Mouse (Mus musculus): ENCODE measurements around the gene Scn2a. TPM values are rescaled to one million over a fixed set of nuclear protein-coding genes. Genes with fewer than 3 reads are reported as not detected.

The Scn2a gene
- polyA plus RNA-seq, 1 experiment from 2014 or later: 4.9 TPM

- WGBS: 51% methylated on average over 18 of the region's 18 CpGs
- no peaks in the 10 kb centered on the region for H3K27me3 ChIP-seq
- peak overlapping the region; percentile 38 for H3K4me3 ChIP-seq
- peak overlapping the region; percentile 61 for H3K4me2 ChIP-seq (replicated peaks)
- H3K27ac ChIP-seq: no peak overlapping the region
- peak; percentile 34 for ATAC-seq (ENCODE audit: low FRiP score, low read depth)
- H3K4me1 ChIP-seq: no peaks in the 10 kb centered on the region
- H3K9me3 ChIP-seq: no peaks in the 10 kb centered on the region
- no peaks in the 10 kb centered on the region for H3K36me3 ChIP-seq
- no peak overlapping the region for H3K9ac ChIP-seq
Observed at GRCm38 (mm10) chr2:65667590-65668436, 47.2 kb downstream of the Scn2a start.

DNA sequence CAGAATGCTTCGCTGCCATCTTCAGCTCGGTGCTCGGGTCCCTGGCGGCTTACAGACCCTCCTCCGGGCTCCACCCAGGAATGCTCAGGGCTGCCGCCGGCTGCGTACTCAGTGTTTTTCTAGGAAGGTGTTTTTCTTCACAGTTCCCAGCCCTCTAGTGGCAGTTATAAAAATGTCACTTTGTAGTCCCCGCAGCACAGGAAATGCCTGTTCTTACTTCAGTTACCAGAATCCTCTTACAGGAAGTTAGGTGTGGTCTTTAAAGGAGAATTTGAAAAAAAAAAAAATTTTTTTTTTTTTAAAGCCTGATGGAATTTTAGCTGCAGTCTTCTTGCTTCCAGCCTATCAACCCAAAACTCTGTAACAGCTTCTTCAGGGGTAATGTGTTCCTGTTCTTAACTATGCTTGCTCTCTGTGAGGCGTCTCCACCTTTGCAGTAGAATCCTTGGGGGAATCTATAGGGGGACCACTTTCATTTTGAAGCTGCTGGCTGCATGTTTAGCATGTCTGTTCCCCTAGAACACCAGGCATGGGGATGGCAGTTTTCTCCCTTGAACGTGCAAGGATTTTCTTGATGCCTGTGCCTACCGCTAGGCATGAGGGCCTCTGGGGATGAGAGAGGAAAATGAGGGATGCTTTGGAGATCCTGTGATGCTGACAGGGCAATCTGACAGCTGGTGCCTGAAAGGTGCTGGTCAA, 48.0 kb downstream of the Scn2a start:
- WGBS: 14% methylated on average over 12 of the region's 12 CpGs
- Histone ChIP-seq H3K27ac (no peak overlapping the region), H3K9ac (peak overlapping the region; percentile 10; the same call in 1 of the 2 replicates), H3K4me1 (no peaks in the 10 kb centered on the region), H3K4me2 (replicated peaks) (peak overlapping the region; percentile 61), H3K27me3 (no peaks in the 10 kb centered on the region), H3K9me3 (no peaks in the 10 kb centered on the region), H3K36me3 (no peaks in the 10 kb centered on the region), H3K4me3 (peak overlapping the region; percentile 38)
- peak; percentile 96 for ATAC-seq (ENCODE audit: low FRiP score, low read depth)

DNA sequence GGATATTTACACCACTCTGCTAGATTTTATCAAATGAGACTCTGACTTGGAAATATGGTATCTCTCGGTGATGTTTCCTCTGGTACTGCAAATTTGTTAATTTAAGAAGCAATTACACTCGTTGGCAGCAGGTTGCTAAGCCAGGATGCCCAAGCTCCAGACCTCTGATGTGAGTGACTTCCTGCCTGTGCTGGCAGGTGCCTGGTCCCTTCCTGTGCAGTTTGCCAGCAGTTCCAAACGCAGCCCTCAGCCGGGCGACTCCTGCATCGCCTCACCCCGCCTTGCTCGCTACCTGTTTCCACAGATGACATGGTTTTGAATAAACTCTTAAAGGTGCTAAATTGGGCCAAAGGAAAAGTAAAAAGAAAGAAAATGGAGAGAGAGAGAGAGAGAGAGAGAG, 49.0 kb downstream of the Scn2a start:
- Histone ChIP-seq H3K9ac (no peak overlapping the region), H3K27me3 (no peaks in the 10 kb centered on the region), H3K36me3 (no peaks in the 10 kb centered on the region), H3K4me2 (replicated peaks) (peak overlapping the region; percentile 61; the same call in 1 of the 2 replicates), H3K4me1 (no peaks in the 10 kb centered on the region), H3K27ac (no peak overlapping the region), H3K4me3 (no peak overlapping the region), H3K9me3 (no peaks in the 10 kb centered on the region)
- WGBS: 75% methylated on average over 8 of the region's 8 CpGs
- no peak for ATAC-seq (ENCODE audit: low FRiP score, low read depth)

DNA sequence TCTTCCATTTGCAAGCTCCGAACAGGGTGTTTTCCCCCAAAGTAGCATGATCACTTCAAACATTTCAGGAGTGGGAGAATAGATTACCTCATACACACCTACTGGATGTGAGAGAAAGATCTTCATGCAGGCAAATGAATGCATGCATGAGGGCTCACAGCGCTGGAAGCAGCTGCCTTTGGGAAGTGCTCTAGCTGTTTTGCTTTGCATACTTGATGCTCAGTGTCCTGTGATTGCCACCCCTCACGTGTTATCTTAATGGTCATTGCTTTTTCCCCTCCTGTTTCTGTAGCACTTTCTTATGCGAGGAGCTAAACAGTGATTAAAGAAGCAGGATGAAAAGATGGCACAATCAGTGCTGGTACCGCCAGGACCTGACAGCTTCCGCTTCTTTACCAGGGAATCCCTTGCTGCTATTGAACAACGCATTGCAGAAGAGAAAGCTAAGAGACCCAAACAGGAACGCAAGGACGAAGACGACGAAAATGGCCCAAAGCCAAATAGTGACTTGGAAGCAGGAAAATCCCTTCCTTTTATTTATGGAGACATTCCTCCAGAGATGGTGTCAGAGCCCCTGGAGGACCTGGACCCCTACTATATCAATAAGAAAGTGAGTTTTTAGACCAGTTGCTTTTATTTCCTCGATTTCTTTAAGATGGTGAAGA, 49.7 kb downstream of the Scn2a start:
- Histone ChIP-seq H3K4me2 (replicated peaks) (no peak overlapping the region), H3K4me3 (no peak overlapping the region), H3K4me1 (no peaks in the 10 kb centered on the region), H3K9ac (no peak overlapping the region), H3K27me3 (no peaks in the 10 kb centered on the region), H3K9me3 (no peaks in the 10 kb centered on the region), H3K36me3 (no peaks in the 10 kb centered on the region), H3K27ac (no peak overlapping the region)
- no peak for ATAC-seq (ENCODE audit: low FRiP score, low read depth)
- 58% methylated on average over 12 of the region's 12 CpGs for WGBS

DNA sequence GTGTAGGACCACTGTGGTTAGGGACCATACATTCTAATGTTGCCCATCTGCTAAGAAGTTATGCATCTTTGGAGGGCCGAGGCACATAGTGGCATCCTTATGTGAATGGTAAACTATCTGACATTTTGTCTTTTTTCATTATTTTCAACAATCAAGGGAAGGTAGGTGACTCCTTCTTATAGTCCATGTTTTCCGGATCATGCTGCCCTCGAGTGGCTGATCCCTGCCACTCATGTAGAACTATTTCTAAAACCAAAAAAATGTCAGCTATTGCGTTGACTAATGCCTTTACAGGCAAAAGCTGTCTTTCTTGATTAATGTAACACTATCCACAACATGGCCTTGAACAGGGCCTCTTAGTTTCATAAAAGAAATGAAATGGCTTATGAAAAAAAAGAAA, 59.0 kb downstream of the Scn2a start:
- Histone ChIP-seq H3K4me3 (no peak overlapping the region), H3K4me1 (no peaks in the 10 kb centered on the region), H3K27me3 (no peaks in the 10 kb centered on the region), H3K27ac (no peak overlapping the region), H3K4me2 (replicated peaks) (no peak overlapping the region), H3K36me3 (no peaks in the 10 kb centered on the region), H3K9me3 (no peaks in the 10 kb centered on the region), H3K9ac (no peak overlapping the region)
- ATAC-seq (ENCODE audit: low FRiP score, low read depth): no peak
- WGBS: 77% methylated on average over 4 of the region's 4 CpGs

DNA sequence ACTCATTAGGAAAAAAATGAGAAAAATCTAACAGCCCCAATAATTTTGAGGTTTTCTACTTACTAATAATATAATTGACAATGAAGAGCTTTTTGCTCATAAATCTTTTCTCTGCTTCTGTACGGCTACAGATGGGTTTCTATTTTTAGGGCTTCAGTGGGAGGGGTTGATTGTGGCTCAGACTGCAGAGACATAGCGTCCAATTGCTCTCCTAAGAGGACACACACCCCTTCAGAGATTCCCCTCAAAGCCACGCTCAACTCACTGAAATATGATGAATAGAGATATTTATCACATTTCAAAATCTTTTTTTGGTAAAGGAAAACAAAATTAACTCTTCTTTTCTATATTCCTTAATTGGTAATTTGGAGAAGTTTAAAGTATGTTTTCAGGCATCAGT, 64.6 kb downstream of the Scn2a start:
- Histone ChIP-seq H3K4me3 (no peak overlapping the region), H3K27me3 (no peaks in the 10 kb centered on the region), H3K9me3 (no peaks in the 10 kb centered on the region), H3K4me1 (no peaks in the 10 kb centered on the region), H3K36me3 (no peaks in the 10 kb centered on the region), H3K27ac (no peak overlapping the region), H3K9ac (no peak overlapping the region), H3K4me2 (replicated peaks) (no peak overlapping the region)
- WGBS: 59% methylated on average over 3 of the region's 3 CpGs
- ATAC-seq (ENCODE audit: low FRiP score, low read depth): no peak

GRCm38 (mm10) chr2:65690456-65691184, 70.0 kb downstream of the Scn2a start:
- no peak overlapping the region for H3K27ac ChIP-seq
- no peak overlapping the region for H3K4me2 ChIP-seq (replicated peaks)
- no peaks in the 10 kb centered on the region for H3K36me3 ChIP-seq
- no peaks in the 10 kb centered on the region for H3K27me3 ChIP-seq
- 78% methylated on average over 6 of the region's 6 CpGs for WGBS
- ATAC-seq (ENCODE audit: low FRiP score, low read depth): no peak
- no peaks in the 10 kb centered on the region for H3K9me3 ChIP-seq
- no peak overlapping the region for H3K9ac ChIP-seq
- no peak overlapping the region for H3K4me3 ChIP-seq
- H3K4me1 ChIP-seq: no peaks in the 10 kb centered on the region

- Histone ChIP-seq H3K36me3 (no peaks in the 10 kb centered on the region), H3K4me3 (no peak overlapping the region), H3K27ac (no peak overlapping the region), H3K9me3 (no peaks in the 10 kb centered on the region), H3K9ac (no peak overlapping the region), H3K4me2 (replicated peaks) (no peak overlapping the region), H3K4me1 (no peaks in the 10 kb centered on the region), H3K27me3 (no peaks in the 10 kb centered on the region)
- WGBS: 74% methylated on average over 3 of the region's 3 CpGs
- ATAC-seq (ENCODE audit: low FRiP score, low read depth): no peak
Observed at GRCm38 (mm10) chr2:65694485-65694884, 73.9 kb downstream of the Scn2a start.

- Histone ChIP-seq H3K4me2 (replicated peaks) (no peak overlapping the region), H3K9me3 (no peaks in the 10 kb centered on the region), H3K4me1 (no peaks in the 10 kb centered on the region), H3K36me3 (no peaks in the 10 kb centered on the region), H3K27ac (no peak overlapping the region), H3K4me3 (no peak overlapping the region), H3K27me3 (no peaks in the 10 kb centered on the region), H3K9ac (no peak overlapping the region)
- 79% methylated on average over 7 of the region's 7 CpGs for WGBS
- ATAC-seq (ENCODE audit: low FRiP score, low read depth): no peak
Observed at GRCm38 (mm10) chr2:65695061-65695460, 74.5 kb downstream of the Scn2a start.

DNA sequence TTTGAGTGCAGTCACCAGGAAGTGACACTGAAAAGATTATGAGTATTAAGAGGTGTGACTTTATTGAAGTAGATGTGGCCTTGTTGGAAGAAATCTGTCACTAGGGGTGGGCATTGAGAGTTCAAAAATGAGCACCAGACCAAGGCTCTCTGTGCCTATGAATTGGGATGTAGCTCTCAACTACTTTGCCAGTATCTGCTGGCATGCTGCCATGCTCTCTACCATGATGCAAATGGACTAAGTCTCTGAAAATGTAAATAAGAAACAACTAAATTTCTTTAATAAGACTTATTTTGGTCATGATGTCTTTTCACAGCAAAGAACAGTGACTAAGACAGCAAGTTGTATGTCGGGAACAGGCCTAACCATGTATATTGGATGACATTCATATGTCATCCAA, 79.7 kb downstream of the Scn2a start:
- WGBS: 86% methylated on average over 1 of the region's 1 CpGs
- no peak overlapping the region for H3K4me2 ChIP-seq (replicated peaks)
- ATAC-seq (ENCODE audit: low FRiP score, low read depth): no peak
- no peaks in the 10 kb centered on the region for H3K4me1 ChIP-seq
- H3K27me3 ChIP-seq: no peaks in the 10 kb centered on the region
- no peak overlapping the region for H3K9ac ChIP-seq
- H3K4me3 ChIP-seq: no peak overlapping the region
- H3K9me3 ChIP-seq: no peaks in the 10 kb centered on the region
- H3K36me3 ChIP-seq: no peaks in the 10 kb centered on the region
- H3K27ac ChIP-seq: no peak overlapping the region

DNA sequence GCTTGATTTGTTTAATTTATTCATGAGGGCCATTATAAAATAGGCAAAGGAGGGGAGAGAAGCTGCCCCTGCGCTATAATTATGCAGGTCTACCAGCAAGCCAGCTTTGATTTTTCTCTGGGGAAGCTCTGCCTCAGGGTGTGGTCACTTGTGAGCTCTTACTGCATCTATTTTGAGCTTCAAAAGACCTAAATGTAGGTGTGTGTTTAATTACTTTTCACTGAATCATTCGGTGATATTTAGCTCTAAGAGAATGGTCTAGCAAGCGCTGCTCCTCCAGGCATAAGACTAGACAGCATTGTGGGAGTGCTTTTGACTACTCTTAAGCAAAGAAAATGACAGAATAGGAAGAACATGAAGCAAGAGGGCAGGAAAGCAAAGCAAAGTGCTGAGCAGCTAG, 80.6 kb downstream of the Scn2a start:
- H3K36me3 ChIP-seq: no peaks in the 10 kb centered on the region
- WGBS: 87% methylated on average over 3 of the region's 3 CpGs
- no peak overlapping the region for H3K4me3 ChIP-seq
- H3K4me2 ChIP-seq (replicated peaks): no peak overlapping the region
- no peak overlapping the region for H3K9ac ChIP-seq
- ATAC-seq (ENCODE audit: low FRiP score, low read depth): no peak
- H3K27ac ChIP-seq: no peak overlapping the region
- H3K27me3 ChIP-seq: no peaks in the 10 kb centered on the region
- no peaks in the 10 kb centered on the region for H3K9me3 ChIP-seq
- no peaks in the 10 kb centered on the region for H3K4me1 ChIP-seq

Measured in limb, embryonic 13.5 days (tissue).